Mouse (Mus musculus) forebrain, embryonic 10.5 days (tissue): ENCODE measurements at regions not wholly inside any gene's neighbourhood (a gene's known extent, or its start where the extent isn't known, plus 50 kb on each side); places are given as distances from the start of the nearest gene placed in this dataset.

Experiments
- DNase-seq: peaks from one replicate; pipeline ENCODE4 v3.0.0-alpha.2; 2017; ENCODE audit warnings: low spot score; ENCODE audit errors: extremely low spot score
- H3K27ac ChIP-seq: fragments of 300-500 bp; sonication (generic); 2 replicates; pipeline ENCODE4 v1.5.1; 2016; ENCODE audit warnings: mild to moderate bottlenecking
- H3K27me3 ChIP-seq: fragments of 300-500 bp; sonication (generic); 2 replicates; pipeline ENCODE4 v1.6.1; 2016; ENCODE audit warnings: mild to moderate bottlenecking; ENCODE audit not compliant: poor library complexity, severe bottlenecking
- H3K36me3 ChIP-seq: fragments of 300-500 bp; sonication (generic); replicated peaks from 2 replicates; pipeline ENCODE4 v1.6.1; 2016; ENCODE audit warnings: mild to moderate bottlenecking, moderate library complexity
- H3K4me1 ChIP-seq: fragments of 300-500 bp; sonication (generic); 2 replicates; pipeline ENCODE4 v1.6.1; 2016
- H3K4me3 ChIP-seq: fragments of 300-500 bp; sonication (generic); 2 replicates; pipeline ENCODE4 v1.5.1; 2016; ENCODE audit warnings: mild to moderate bottlenecking, moderate library complexity
- H3K9me3 ChIP-seq: fragments of 300-500 bp; sonication (generic); 2 replicates; pipeline ENCODE4 v1.6.1; 2016; ENCODE audit warnings: mild to moderate bottlenecking, moderate library complexity
- WGBS: fragments of 180-500 bp; shearing (Covaris S2); methylation state at CpG from one replicate; pipeline ENCODE4 v1.1.7; 2016; 5-methylcytosine and 5-hydroxymethylcytosine counted together

GRCm38 (mm10) chr2:27624656-27625366, 51.4 kb upstream of the Rxra start:
- H3K27ac ChIP-seq = no peak overlapping the region
- no peak for DNase-seq
- no peak overlapping the region for H3K4me3 ChIP-seq
- H3K9me3 ChIP-seq = no peaks in the 10 kb centered on the region
- H3K4me1 ChIP-seq = peaks cover 15% of the 10 kb centered on the region
- peaks cover 69% of the 10 kb centered on the region for H3K27me3 ChIP-seq
- no peaks in the 10 kb centered on the region for H3K36me3 ChIP-seq
- WGBS = 74% methylated on average over 2 of the region's 2 CpGs
